Mouse (Mus musculus) fat pad, adult 2 months (tissue): Measurements from ENCODE around the gene Rab11b.

Experiments used
- DNase-seq: peaks from one replicate; pipeline ENCODE4 v3.0.0-alpha.2; 2011; ENCODE audit warnings: low read depth, low spot score; ENCODE audit errors: extremely low read depth

The Rab11b gene

GRCm38 (mm10) chr17:33718384-33718881 lies 41.9 kb downstream of the Rab11b start, which contains the start of gene March2:
Gene March2, minus strand, starts transcription at chr17:33718670.
- peak; percentile 62 for DNase-seq

GRCm38 (mm10) chr17:33717982-33718381 lies 42.3 kb downstream of the Rab11b start:
- no peak for DNase-seq

GRCm38 (mm10) chr17:33717246-33717645 lies 43.1 kb downstream of the Rab11b start:
- no peak for DNase-seq

DNA sequence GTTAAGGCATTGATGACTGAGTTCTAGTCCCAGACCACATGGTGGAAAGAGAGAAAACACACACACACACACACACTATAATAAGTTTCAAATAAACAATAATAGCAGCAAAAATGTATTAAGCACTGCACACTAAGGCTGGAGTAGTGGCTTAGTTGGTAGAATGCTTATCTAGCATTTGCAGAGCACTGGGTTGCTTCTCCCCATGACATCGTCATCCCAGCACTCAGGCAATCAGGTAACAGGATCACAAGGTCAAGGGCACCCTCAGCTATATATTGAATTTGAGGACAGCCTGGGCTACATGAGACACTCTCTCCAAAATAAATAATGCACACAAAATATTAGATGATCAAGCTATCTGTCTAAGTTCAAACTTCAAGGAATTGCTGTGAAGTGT lies 45.6 kb downstream of the Rab11b start:
- DNase-seq, result no peak

DNA sequence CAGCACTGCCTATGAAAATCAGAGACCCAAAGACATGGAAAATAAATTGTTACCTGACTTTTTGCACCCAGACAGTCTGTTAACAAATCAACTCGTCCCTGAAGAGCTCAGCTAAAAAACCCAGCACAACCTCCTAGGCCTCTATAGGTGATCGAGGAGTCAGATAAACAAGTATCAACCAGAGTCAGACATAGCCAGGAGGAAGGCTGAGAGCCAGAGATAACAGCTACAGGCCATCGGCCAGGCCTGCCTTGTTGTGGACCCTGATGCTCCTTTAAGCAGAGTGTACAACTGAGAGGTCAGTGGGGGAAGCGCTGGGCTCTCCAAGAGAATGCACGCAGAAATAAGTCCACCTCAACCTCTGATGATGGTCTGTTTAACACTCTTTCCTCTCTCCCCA lies 47.1 kb downstream of the Rab11b start:
- no peak for DNase-seq

- no peak for DNase-seq
These were observed 50.5 kb downstream of the Rab11b start for GRCm38 (mm10) chr17:33709834-33710233.

DNA sequence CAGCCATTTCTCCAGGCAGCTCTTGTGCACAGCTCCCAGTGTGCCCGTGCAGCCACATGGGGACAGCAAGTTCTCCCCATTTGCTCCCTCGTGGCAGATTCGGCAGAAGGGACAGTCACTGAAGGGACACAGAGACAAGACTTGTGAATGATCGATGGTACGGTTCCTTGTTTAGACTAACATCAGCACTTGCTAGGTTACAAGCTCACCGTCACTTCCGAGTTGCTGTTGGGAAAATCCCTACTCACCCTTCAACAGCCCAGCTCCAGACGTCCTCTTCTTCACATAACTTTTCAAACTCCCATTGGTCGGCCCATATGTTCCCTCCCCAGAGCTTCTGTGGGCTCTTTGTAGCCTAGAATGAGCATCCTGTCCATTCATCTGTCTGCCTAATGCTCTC lies 57.2 kb downstream of the Rab11b start:
- no peak for DNase-seq

DNA sequence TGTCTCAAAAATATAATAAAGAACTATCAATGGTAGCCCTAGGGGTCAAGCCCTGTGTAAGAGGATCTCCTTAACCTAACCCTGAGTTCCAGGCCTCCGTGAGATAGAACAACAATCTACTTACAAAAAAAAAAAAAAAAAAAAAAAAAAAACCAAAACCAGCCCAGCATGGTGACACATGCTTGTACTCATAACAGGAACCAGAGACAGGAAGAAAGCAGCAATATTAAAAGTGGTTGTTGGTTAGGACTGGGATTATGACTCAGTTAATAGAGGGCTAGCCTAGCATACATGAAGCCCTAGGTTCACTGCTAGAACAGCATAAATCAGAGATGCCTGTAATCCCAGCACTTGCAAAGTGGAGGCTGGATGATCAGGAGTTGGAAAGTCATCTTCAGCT lies 58.2 kb downstream of the Rab11b start:
- DNase-seq, result no peak

GRCm38 (mm10) chr17:33695471-33695870 lies 64.9 kb downstream of the Rab11b start:
- DNase-seq, result no peak
